Mouse (Mus musculus) forebrain, embryonic 12.5 days (tissue): ENCODE measurements around the gene Zmat5. TPM values are rescaled to one million over a fixed set of nuclear protein-coding genes. Genes with fewer than 3 reads are reported as not detected.

ENCODE experiments used
- polyA plus RNA-seq: library from polyadenylated mRNA; unstranded; fragments of >200 nt; fragmentation: Nextera tagmentation; extraction: Ambion mirVana; gene quantifications from 2 replicates; pipeline ENCODE4 v1.2.1, GENCODE M21; 2016

The Zmat5 gene
- polyA plus RNA-seq, 1 experiment from 2014 or later: 74.0 TPM

Other genes starting within 250 kb of the Zmat5 start
- gene Mtmr3, start 109.8 kb upstream of the Zmat5 start, polyA plus RNA-seq: 46.5 and 50.1 TPM in 2 replicates
- not detected in 2 replicates for gene Gm11032, start 84.6 kb upstream of the Zmat5 start, polyA plus RNA-seq
- gene Ascc2, start 66.9 kb upstream of the Zmat5 start, polyA plus RNA-seq: 32.6 TPM in 2 replicates
- gene Uqcr10, start 336 bp upstream of the Zmat5 start, polyA plus RNA-seq: 510 and 566 TPM in 2 replicates
- 0.62 and 0.64 TPM in 2 replicates for gene Cabp7, start 42.1 kb downstream of the Zmat5 start, polyA plus RNA-seq
- gene Nf2, start 144.9 kb downstream of the Zmat5 start, polyA plus RNA-seq: 72.1 and 75.6 TPM in 2 replicates
- 95.5 and 99.9 TPM in 2 replicates for gene Nipsnap1, start 169.3 kb downstream of the Zmat5 start, polyA plus RNA-seq
- 55.2 and 61.4 TPM in 2 replicates for gene Thoc5, start 190.6 kb downstream of the Zmat5 start, polyA plus RNA-seq
- gene Nefh, start 243.4 kb downstream of the Zmat5 start, polyA plus RNA-seq: 0.36 and 0.47 TPM in 2 replicates